Comparison of ENCODE assay signal across 9 mouse cellular contexts in genomic region chr14:100477595-100478380, GRCm38 (mm10).
DNase-seq lines count a peak whose midpoint lies in the region; ATAC-seq and TF ChIP-seq lines count a peak whose summit lies in the region.
"Had no signal": no experiment of that assay in that cellular context is flagged by ENCODE, and none has a peak within 500 bp of the region (broad histone marks: within the 10 kb centered on the region; RNA-seq: fewer than 3 reads in every experiment).

No protein-coding gene starts in this region.

- peak; percentile 93 for ATAC-seq in frontal cortex, adult (ENCODE audit: low TSS enrichment)
- ATAC-seq in midbrain, postnatal 0 days (ENCODE audit: low FRiP score): peak; percentile 94
- ATAC-seq in CD4-positive, CD25-positive, alpha-beta regulatory T cell, adult 4 months: no peak

- peak; percentile 11; the same call in 1 of the 2 replicates for TF ChIP-seq CTCF in brain, embryonic 14.5 days (IDR thresholded peaks at IDR 0.05; ENCODE audit: borderline replicate concordance, extremely low read depth, insufficient read depth, insufficient read length)
- peak; percentile 51 for TF ChIP-seq CTCF in midbrain, postnatal 0 days (IDR thresholded peaks at IDR 0.05)

- no peaks in the 10 kb centered on the region for H3K9me3 ChIP-seq in hindbrain, embryonic 10.5 days
- no peaks in the 10 kb centered on the region for H3K9me3 ChIP-seq in midbrain, postnatal 0 days (ENCODE audit: low read length)

- peak overlapping the region; percentile 51 for H3K4me3 ChIP-seq in hindbrain, embryonic 10.5 days
- H3K4me3 ChIP-seq in midbrain, postnatal 0 days (ENCODE audit: low read depth, low read length): peak overlapping the region; percentile 39
- H3K4me3 ChIP-seq: erythroblast, embryonic 14.5 days had no signal

- peaks cover 11% of the 10 kb centered on the region for H3K4me1 ChIP-seq in hindbrain, embryonic 10.5 days (replicated peaks)
- H3K4me1 ChIP-seq in midbrain, postnatal 0 days (ENCODE audit: insufficient read depth, low read length): peaks cover 5% of the 10 kb centered on the region; the same call in 1 of the 2 replicates

- H3K36me3 ChIP-seq in hindbrain, embryonic 10.5 days: no peaks in the 10 kb centered on the region
- H3K36me3 ChIP-seq in midbrain, postnatal 0 days (ENCODE audit: insufficient read depth, low read length): no peaks in the 10 kb centered on the region

- no peak for DNase-seq in frontal cortex, adult 2 months (ENCODE audit: extremely low spot score in 1 of 2, low spot score in 1 of 2)
- DNase-seq in brain, embryonic 14.5 days (ENCODE audit: low read depth): peak; percentile 85
- peak; percentile 25 for DNase-seq in hindbrain, embryonic 10.5 days (ENCODE audit: low spot score)
- peak; percentile 60 to 71 for DNase-seq in left cerebral cortex, postnatal 14 days (ENCODE audit: low spot score in 2 of 2)
- DNase-seq in midbrain, postnatal 0 days (ENCODE audit: low spot score): peak; percentile 79
- DNase-seq in urinary bladder, postnatal 10 days (ENCODE audit: low spot score): no peak

- peak overlapping the region; percentile 19 for H3K27ac ChIP-seq in hindbrain, embryonic 10.5 days
- peak overlapping the region; percentile 67 for H3K27ac ChIP-seq in midbrain, postnatal 0 days (ENCODE audit: low read depth, low read length)

- no peak for TF ChIP-seq POLR2A in brain, embryonic 14.5 days (IDR thresholded peaks at IDR 0.05; ENCODE audit: borderline replicate concordance, extremely low read depth, insufficient read depth, insufficient read length, poor library complexity, severe bottlenecking)

- H3K27me3 ChIP-seq in hindbrain, embryonic 10.5 days (ENCODE audit: insufficient read depth, poor library complexity, severe bottlenecking): peaks cover 28% of the 10 kb centered on the region
- no peaks in the 10 kb centered on the region for H3K27me3 ChIP-seq in midbrain, postnatal 0 days (ENCODE audit: insufficient read depth, low read length)

- intact Hi-C loops in left cerebral cortex, postnatal 14 days (cut with DNase I): no loop called here

- peak overlapping the region; percentile 70 for H3K4me2 ChIP-seq in midbrain, postnatal 0 days (ENCODE audit: low read depth, low read length, poor library complexity, severe bottlenecking)

- peak overlapping the region; percentile 48 for H3K9ac ChIP-seq in midbrain, postnatal 0 days (replicated peaks; ENCODE audit: low read length, poor library complexity, severe bottlenecking)

- 10% methylated on average over 22 of the region's 22 CpGs for WGBS in hindbrain, embryonic 10.5 days
- 8% methylated on average over 22 of the region's 22 CpGs for WGBS in midbrain, postnatal 0 days

Comparison
In these comparisons a context has a peak if more than half of its experiments do, and no peak if none do; other contexts are left out.
1. DNase-seq: peak in brain, embryonic 14.5 days (single experiment), hindbrain, embryonic 10.5 days (single experiment), left cerebral cortex, postnatal 14 days (2 of 2) and midbrain, postnatal 0 days (single experiment); none in frontal cortex, adult 2 months (0 of 2) and urinary bladder, postnatal 10 days (single experiment).